Mouse (Mus musculus) liver, embryonic 16.5 days (tissue): Measurements from ENCODE around the gene Prp2. TPM values are rescaled to one million over a fixed set of nuclear protein-coding genes. Genes with fewer than 3 reads are reported as not detected.
"Not testable (repeated sequence)": the region's sequence is repeated elsewhere in the genome, so short reads cannot be mapped to it uniquely, and the experiment has no call there.

Source experiments
- ATAC-seq: fragments of 200-750 bp; cut with Nextera tagmentation; 2 replicates; pipeline ENCODE4 v1.8.0; 2017; ENCODE audit warnings: low read depth, mild to moderate bottlenecking, moderate number of reproducible peaks, moderate library complexity
- H3K27ac ChIP-seq: fragments of 300-500 bp; sonication (generic); 2 replicates; pipeline ENCODE4 v1.5.1; 2014; ENCODE audit warnings: mild to moderate bottlenecking, low read length
- H3K27me3 ChIP-seq: fragments of 300-500 bp; sonication (generic); 2 replicates; pipeline ENCODE4 v1.6.1; 2014; ENCODE audit warnings: low read depth, low read length, mixed read lengths; ENCODE audit not compliant: control insufficient read depth, insufficient read depth
- H3K36me3 ChIP-seq: fragments of 300-500 bp; sonication (generic); 2 replicates; pipeline ENCODE4 v1.6.1; 2014; ENCODE audit warnings: mild to moderate bottlenecking; ENCODE audit not compliant: control insufficient read depth, insufficient read depth
- H3K4me1 ChIP-seq: fragments of 300-500 bp; sonication (generic); 2 replicates; pipeline ENCODE4 v1.6.1; 2014; ENCODE audit warnings: low read depth, low read length, mixed read lengths; ENCODE audit not compliant: control insufficient read depth
- H3K4me2 ChIP-seq: fragments of 300-500 bp; sonication (generic); 2 replicates; pipeline ENCODE4 v1.6.1; 2014; ENCODE audit warnings: low read depth, low read length, mixed read lengths
- H3K4me3 ChIP-seq: fragments of 300-500 bp; sonication (generic); 2 replicates; pipeline ENCODE4 v1.5.1; 2014; ENCODE audit warnings: low read depth, mild to moderate bottlenecking, low read length
- H3K9ac ChIP-seq: fragments of 300-500 bp; sonication (generic); 2 replicates; pipeline ENCODE4 v1.6.1; 2014; ENCODE audit warnings: low read depth, low read length
- H3K9me3 ChIP-seq: fragments of 300-500 bp; sonication (generic); replicated peaks from 2 replicates; pipeline ENCODE4 v1.6.1; 2016; ENCODE audit warnings: low read length; ENCODE audit not compliant: control insufficient read depth
- WGBS: fragments of 180-500 bp; shearing (Covaris S2); extraction: QIAGEN DNeasy Blood & Tissue Kit; methylation state at CpG from one replicate; pipeline ENCODE4 v1.1.7; 2014; ENCODE audit not compliant: insufficient replicate concordance; 5-methylcytosine and 5-hydroxymethylcytosine counted together
- polyA plus RNA-seq: library from polyadenylated mRNA; unstranded; fragments of >200 nt; fragmentation: Nextera tagmentation; extraction: Ambion mirVana; gene quantifications from 2 replicates; pipeline ENCODE4 v1.2.1, GENCODE M21; 2015

The Prp2 gene
- not detected in 2 replicates for polyA plus RNA-seq

GRCm38 (mm10) chr6:132595613-132596012 lies at the start of gene Prp2:
TSS of gene Prp2 (plus strand) at chr6:132595913.
- WGBS, result 41% methylated on average over 2 of the region's 2 CpGs
- H3K9ac ChIP-seq, H3K4me2 ChIP-seq, H3K4me3 ChIP-seq, H3K27me3 ChIP-seq, H3K4me1 ChIP-seq, H3K27ac ChIP-seq, H3K36me3 ChIP-seq, ATAC-seq, H3K9me3 ChIP-seq: not testable (repeated sequence)

DNA sequence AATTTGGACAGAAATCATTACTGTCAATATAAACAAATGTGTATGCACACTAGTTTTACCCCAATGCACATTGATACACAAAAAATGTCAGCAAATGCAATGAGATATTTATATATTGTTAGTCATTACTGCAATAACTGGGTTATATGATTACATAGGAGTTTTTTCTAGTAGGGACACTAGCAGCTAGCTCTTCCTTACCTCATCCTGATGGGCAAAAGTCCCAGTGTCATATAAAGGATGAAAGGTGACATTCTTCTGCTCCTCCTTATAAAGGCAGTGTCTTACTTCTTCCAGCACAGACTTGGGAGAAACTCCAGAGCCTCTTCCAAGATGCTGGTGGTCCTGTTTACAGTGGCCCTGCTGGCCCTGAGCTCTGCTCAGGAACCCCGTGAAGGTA lies 26.2 kb upstream of the Prp2 start, which contains the start of gene Prh1:
TSS of gene Prh1 (plus strand) at position 301 of the 400 bp plus-strand sequence.
- H3K27me3 ChIP-seq, H3K4me2 ChIP-seq, ATAC-seq, H3K4me3 ChIP-seq, H3K36me3 ChIP-seq, H3K27ac ChIP-seq, H3K9me3 ChIP-seq, H3K4me1 ChIP-seq, H3K9ac ChIP-seq: not testable (repeated sequence)
- 57% methylated on average over 1 of the region's 1 CpGs for WGBS

GRCm38 (mm10) chr6:132649399-132649798 lies 53.7 kb downstream of the Prp2 start:
- Histone ChIP-seq H3K4me3 (no peak overlapping the region), H3K27me3 (no peaks in the 10 kb centered on the region), H3K9ac (no peak overlapping the region), H3K27ac (no peak overlapping the region), H3K4me1 (no peaks in the 10 kb centered on the region), H3K9me3 (no peaks in the 10 kb centered on the region; the same call in 1 of the 2 replicates), H3K4me2 (no peak overlapping the region), H3K36me3 (no peaks in the 10 kb centered on the region)
- no peak for ATAC-seq

Other genes starting within 250 kb of the Prp2 start
- not detected in 2 replicates for gene Gm8882, start 231.8 kb upstream of the Prp2 start, polyA plus RNA-seq
- gene Prh1, start 26.1 kb upstream of the Prp2 start, polyA plus RNA-seq, result not detected in 2 replicates
- gene A630073D07Rik, start 55.6 kb downstream of the Prp2 start, polyA plus RNA-seq, result not detected in 2 replicates
- not detected in 2 replicates for gene Tas2r120, start 61.0 kb downstream of the Prp2 start, polyA plus RNA-seq
- gene Tas2r121, start 105.1 kb downstream of the Prp2 start, polyA plus RNA-seq, result not detected in 2 replicates
- not detected in 2 replicates for gene Tas2r122, start 116.0 kb downstream of the Prp2 start, polyA plus RNA-seq
- gene Tas2r115, start 142.1 kb downstream of the Prp2 start, polyA plus RNA-seq, result not detected in 2 replicates
- gene Tas2r124, start 158.8 kb downstream of the Prp2 start, polyA plus RNA-seq, result not detected in 2 replicates
- not detected in 2 replicates for gene Tas2r102, start 166.2 kb downstream of the Prp2 start, polyA plus RNA-seq
- gene Tas2r136, start 182.2 kb downstream of the Prp2 start, polyA plus RNA-seq, result not detected in 2 replicates
- gene Tas2r117, start 206.9 kb downstream of the Prp2 start, polyA plus RNA-seq, result not detected in 2 replicates